Mouse (Mus musculus) erythroid progenitor cell, adult 5-6 weeks (primary cell): Measurements from ENCODE around the gene Cys1. TPM values are rescaled to one million over a fixed set of nuclear protein-coding genes. Genes with fewer than 3 reads are reported as not detected.

ENCODE experiments used
- ATAC-seq: replicated peaks from 2 replicates; pipeline ENCODE4 v1.8.0; 2016; ENCODE audit warnings: moderate number of reproducible peaks, mild to moderate bottlenecking, moderate TSS enrichment, inconsistent platforms; ENCODE audit not compliant: poor library complexity, low FRiP score, severe bottlenecking
- total RNA-seq, 2 experiments: library from RNA; stranded (forward) in 1 of 2; stranded (reverse) in 1 of 2; fragments of 150-400 nt in 1 of 2; fragments of 186-747, 209-891 nt in 1 of 2; gene quantifications; 2 replicates each; pipeline versions ENCODE4 v1.2.3 to v1.2.4; 2015 to 2017; ENCODE audit warnings: low replicate concordance in 2 of 2

Cys1 gene
- total RNA-seq, 2 experiments from 2014 or later = not detected

DNA sequence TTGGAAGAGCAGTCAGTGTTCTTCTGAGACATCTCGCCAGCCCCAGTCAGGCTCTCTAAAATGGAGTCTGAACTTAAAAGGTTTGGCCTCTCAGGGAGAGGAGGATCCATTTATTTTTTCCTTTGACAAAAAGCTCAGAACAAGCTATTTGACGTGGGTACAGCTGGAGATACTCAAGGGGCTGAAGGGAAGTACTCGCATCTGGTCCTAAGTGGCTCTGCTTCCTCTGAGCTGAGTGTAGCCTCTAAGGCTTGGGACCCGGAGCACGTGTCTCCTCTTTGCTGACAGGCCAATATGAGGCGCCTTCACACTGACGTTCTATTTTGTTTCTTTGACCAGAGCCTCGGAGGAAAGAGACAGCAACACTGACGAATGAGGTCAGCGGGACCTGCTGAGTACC, 18.0 kb upstream of the Cys1 start:
- ATAC-seq = no peak

DNA sequence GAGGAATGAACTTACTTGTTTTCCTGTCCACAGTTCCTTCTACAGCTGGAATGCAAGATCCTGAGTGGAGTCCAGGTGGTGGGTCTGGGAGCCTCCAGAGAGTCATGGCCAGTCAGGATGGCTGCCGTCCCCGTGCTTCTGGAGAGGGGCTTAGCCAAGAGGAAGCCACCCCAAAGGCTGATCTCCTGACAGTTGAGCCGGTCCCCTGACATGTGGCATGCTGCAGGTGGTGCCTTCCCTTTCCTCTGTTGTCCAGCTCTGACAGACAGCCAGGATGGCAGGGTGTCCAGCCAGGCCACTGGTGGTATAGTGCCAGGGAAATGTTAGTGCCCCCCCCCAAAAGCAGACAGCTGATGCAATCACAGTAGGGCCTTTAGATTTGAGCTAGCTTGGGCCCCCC, 16.9 kb upstream of the Cys1 start:
- no peak for ATAC-seq

DNA sequence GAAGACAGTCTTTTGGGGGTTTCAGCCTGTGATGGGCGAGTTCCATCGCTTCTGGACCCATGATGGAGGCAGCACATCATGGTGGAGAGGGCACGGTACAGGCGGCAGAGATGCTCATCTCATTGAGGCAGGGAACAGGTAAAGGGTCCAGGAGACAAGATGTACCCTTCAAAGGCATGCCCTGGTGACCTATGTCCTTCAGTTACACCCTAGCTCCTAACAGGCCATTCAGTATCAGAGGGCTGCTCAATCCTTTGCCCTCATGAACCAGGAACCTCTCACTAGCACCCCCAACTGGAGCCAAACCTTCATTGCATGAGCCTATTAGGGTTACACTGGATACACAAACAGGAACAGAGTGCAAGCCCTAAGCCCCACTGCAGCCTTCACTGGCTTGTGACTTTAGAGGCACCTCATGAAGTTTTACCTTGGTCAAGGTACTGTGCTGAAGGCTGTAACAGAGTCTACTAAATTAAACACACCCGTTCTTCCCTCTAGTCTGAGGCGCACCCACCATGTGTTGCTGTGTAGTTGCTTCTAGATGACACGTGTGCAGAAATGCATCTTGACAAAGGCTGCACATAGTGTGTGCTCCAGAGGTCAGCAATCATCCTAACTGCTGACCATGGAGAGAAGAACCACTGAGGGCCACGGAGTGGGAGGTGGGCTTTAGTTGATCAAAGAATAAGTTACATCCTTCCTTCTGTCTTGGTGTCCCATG, 16.0 kb upstream of the Cys1 start:
- peak; percentile 57; the same call in 1 of the 2 replicates for ATAC-seq

DNA sequence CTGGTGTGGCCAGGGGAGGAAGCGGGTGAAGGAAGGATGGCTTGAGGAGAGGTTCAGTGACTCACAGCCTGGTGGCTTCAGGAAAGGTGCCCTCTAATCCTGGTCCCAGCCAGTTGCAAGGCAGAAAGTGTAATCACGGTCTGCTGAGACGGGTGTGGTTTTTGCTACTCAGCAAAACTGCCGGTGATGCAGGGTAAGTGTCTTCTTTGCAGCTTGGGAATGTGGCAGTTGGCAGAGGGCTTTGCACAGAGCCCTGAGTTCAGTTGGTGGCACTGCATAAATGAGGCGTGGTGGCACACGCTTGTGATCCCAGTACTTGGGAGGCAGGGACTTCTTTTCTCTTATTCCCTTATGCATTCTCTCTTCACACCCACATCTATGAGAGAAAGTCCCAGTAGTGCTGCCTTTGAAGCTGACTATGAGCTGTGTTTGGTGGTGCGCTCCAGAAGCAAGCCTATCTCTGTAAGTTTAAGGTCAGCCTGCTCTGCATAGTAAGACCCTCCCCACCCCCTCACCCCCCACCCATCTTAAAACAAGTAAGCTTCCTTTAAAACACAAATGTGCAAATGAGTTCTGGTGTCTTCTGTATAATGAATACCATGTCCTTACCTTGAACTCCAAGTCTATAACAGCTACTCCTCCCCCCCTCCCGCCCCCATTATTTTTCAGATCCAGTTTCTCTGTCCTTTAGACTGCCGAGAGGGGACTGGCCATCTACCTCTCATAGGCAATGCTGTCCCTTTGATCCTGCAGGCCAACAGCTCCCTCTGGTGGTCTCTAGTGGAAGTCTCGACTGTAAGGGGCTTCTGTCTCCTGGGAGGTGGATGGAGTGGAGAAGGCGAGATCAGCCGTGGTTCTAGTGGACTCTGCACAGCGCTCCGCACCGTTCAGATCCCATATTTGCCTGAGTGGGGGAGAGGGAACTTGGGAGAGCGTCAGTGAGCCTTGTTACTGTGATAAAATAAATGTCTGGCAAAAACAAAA, 15.2 kb upstream of the Cys1 start:
- ATAC-seq = peak; percentile 85

DNA sequence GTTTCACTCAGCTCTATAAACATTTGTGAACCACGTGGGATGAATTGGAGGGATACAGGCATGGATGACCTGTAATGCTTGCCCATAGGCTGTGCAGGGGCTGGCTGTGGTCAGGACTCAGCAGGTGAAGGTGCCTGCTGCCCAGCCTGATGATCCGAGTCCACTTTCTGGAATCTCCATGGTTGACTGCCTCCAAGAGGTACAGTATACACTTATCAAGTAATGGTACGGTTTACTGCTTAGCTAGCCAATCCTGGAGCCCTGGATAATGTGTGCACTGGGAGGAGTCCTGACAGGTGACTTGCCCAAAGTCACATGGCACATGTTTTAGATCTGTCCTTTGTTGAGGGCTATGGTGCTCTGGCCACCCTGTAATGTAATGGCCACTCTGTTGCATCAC, 8.7 kb upstream of the Cys1 start:
- 0 out of 2 replicates have a peak, but pooled peaks have one; percentile 19 for ATAC-seq

DNA sequence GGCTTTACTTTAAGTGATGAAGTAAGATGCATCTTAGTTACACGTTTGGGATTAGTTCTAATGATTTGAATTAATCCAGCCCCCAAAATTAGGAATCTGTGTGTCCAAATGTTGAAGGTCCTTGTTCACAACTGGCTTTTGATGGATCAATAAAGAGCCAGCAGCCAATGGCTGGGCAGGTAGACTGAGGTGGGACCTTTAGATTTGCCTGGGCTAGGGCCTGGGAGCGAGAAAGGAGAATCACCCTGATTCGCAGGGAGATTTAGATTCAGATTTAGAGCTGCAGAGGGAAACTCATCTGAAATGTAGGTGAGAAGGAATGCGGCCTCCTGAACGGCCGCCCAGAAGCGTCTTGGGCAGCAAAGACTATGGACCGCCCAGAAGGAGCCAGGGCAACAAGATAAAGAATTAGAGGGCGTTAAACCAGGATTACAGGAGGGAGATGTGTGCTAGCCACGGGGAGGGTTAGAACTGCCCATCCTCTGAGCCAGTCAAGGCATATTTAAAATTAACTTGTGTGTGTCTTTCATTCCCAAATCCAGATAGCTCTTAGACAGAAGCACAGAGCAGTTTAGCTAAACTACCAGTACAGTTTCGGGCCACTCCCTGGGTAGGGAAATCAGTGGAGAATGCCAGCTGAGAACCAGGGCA, 5.2 kb upstream of the Cys1 start:
- no peak for ATAC-seq

- ATAC-seq = no peak
These were observed 4.6 kb upstream of the Cys1 start for GRCm38 (mm10) chr12:24686038-24686695.

GRCm38 (mm10) chr12:24683461-24683860, 1.8 kb upstream of the Cys1 start:
- no peak for ATAC-seq

DNA sequence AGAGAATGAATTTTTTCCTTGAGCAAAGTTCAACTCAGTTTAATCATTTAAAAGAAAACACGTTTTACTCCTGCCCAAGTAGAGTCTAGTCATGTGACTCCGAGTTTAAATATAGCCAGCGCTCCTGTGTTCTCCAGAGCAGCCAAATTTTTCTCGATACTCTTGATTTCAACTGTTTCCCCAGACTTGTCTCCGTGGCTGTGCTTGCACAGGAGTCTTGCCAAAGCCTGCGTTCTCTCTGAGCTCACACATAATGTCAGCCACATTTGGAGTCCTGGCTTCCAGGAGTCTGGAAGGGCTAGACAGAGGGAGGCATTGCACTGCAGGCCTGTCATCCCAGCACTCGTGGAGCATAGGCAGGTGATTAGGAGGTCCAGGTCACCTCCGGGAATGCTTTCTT, 950 bp upstream of the Cys1 start:
- ATAC-seq = no peak

- ATAC-seq = no peak
These were observed 924 bp downstream of the Cys1 start for GRCm38 (mm10) chr12:24680492-24681285.

- ATAC-seq = no peak
These were observed 1.5 kb downstream of the Cys1 start for GRCm38 (mm10) chr12:24680096-24680491.

DNA sequence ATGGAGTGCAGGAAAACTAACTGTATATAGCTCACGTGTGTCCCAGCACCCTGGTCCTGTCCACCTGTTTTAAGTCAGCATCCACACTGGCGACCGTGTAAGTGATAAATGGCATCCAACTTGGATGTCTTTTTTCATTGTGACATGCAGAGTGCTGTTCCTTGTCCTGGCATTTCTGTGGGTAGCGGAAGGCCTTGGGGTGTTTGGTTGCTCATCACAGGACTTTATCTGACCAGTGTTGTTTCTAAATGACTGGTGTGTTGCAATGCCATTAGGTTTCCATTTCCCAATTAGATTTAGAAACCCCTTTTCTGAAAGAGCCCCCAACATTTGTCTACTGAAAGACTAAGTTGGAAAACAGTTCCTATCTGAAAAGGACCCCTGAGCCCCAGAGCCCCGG, 19.5 kb downstream of the Cys1 start:
- ATAC-seq = no peak

DNA sequence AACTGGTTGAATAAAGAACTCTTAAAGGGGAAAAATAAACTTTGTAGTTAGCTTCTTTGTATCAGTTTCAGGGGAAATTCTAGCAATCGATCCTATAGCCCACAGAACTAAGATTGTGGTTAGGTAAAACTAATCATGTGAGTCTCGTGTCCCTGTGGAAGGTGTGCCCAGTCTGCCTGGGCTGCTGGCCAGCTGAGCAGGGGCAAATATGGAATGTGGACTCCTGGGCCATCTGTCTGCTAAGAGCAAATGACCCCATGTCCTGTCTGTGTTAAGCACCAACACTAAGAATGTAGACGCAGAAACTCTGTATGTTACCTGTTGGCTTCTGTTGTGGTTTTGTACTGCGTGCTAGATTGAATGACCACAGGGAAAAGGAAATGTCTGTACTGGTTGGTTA, 20.5 kb downstream of the Cys1 start:
- no peak for ATAC-seq

DNA sequence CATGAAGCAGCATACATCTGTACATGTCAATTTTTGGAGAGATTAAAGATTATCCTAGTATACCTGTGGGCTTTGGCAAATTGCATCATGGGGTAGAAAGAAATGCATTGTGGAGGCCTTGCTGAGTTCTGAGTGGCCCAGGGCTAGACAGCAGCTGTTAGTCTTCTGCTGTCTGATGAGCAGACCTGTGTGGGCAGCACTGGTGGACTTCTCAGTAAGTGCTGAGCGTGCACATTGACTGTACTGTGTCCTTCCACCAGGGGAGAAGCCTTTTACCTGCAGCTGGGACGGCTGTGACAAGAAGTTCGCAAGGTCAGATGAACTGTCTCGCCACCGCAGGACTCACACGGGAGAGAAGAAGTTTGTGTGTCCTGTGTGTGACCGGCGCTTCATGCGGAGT, 21.7 kb downstream of the Cys1 start:
- no peak for ATAC-seq

DNA sequence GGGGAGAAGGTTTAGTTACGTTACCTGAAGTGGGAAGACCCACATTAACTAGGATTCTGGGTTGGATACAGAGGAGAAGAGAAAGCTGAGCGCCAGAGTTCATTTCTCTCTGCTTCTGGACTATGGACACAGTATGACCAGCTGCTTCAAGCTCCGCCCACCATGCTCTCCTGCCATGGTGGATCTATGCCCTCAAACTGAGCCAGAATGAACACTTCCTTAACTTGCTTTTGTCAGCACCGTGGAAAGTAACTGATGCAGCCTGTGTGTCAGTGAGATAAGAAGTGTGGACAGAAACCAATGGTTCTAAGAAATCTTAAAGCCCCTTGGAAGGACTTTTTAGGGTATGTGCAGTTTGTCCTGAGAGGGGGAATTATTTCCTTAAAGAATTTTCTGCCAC, 22.6 kb downstream of the Cys1 start:
- ATAC-seq = no peak

GRCm38 (mm10) chr12:24656436-24656835, 25.2 kb downstream of the Cys1 start:
- no peak for ATAC-seq

DNA sequence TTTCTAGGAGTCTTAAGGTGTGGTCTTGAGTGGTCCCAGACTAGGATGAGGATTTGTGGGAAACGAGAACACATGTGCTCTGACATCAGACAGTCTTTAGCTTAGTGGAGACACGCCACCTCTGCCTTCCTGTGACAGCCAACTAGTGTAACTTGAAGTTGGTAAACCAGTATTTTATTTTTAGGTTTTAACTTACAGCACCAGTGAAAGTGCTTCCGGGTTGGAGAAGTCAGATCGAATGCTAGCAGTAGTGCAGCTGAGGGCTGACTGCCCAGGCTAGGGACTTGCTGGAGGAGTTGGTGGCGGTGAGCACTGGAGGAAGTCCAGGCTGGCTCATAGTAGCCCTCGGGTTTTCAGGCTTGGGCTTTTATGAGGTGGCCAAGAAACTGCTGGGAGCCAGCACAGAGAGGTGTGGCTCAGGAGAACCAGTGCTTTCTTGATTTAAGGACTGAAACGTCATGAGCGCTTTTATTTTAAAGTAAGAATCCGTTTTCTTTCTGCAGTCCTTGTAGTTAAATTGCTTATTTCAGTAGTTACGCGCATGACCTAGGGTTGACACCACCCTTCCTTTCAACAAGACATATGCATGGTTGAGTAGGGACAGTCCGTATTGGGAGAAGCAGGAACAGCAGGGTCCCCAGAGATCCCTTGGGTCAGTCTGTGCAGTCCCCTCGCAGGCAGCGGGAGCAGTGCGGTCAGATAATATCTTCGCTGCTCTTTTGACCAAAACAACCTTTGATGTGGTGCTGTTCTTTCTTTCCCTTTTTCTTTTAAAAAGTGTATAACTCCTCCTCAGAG, 27.3 kb downstream of the Cys1 start:
- ATAC-seq = no peak

GRCm38 (mm10) chr12:24651642-24652342, 29.8 kb downstream of the Cys1 start:
- peak; percentile 83 for ATAC-seq
